Comparison of ENCODE assay signal across 17 mouse cellular contexts in genomic region chr8:26655897-26656296, GRCm38 (mm10).
DNase-seq lines count a peak whose midpoint lies in the region; ATAC-seq lines count a peak whose summit lies in the region.
"Had no signal": no experiment of that assay in that cellular context is flagged by ENCODE, and none has a peak within 500 bp of the region (broad histone marks: within the 10 kb centered on the region; RNA-seq: fewer than 3 reads in every experiment).

No protein-coding gene starts in this region.

- DNase-seq in kidney, adult 11 months, result no peak
- no peak for DNase-seq in intestine, embryonic 14.5 days (ENCODE audit: low spot score)
- no peak for DNase-seq in neural tube, embryonic 11.5 days (ENCODE audit: low spot score)
- peak; percentile 36 to 42 for DNase-seq in urinary bladder, postnatal 36 days (ENCODE audit: low spot score in 2 of 2)
- DNase-seq in thymus, postnatal 36 days, result no peak
- DNase-seq in MN1 (ENCODE audit: low spot score), result no peak
- DNase-seq: cerebellum, adult 8-10 months; forebrain, postnatal 0 days; gastrocnemius, postnatal 14 days; heart, postnatal 14 days; kidney, postnatal 25 days; lung, postnatal 10 days; thymus, adult 18-20 months had no signal

- H3K4me1 ChIP-seq in kidney, embryonic 14.5 days (ENCODE audit: control insufficient read depth, insufficient read depth, low read length), result peaks cover 13% of the 10 kb centered on the region
- peaks cover 11% of the 10 kb centered on the region; the same call in 1 of the 2 replicates for H3K4me1 ChIP-seq in intestine, embryonic 14.5 days (replicated peaks; ENCODE audit: control insufficient read depth, insufficient read depth, low read length)
- peaks cover 4% of the 10 kb centered on the region; the same call in 1 of the 2 replicates for H3K4me1 ChIP-seq in neural tube, embryonic 11.5 days (ENCODE audit: control insufficient read depth, insufficient read depth, low read length)
- H3K4me1 ChIP-seq: liver, embryonic 15.5 days; megakaryocyte, embryonic 14.5 days had no signal

- no peak overlapping the region for H3K4me3 ChIP-seq in kidney, embryonic 14.5 days (ENCODE audit: low read length)
- no peak overlapping the region for H3K4me3 ChIP-seq in intestine, embryonic 14.5 days (ENCODE audit: low read depth, low read length)
- H3K4me3 ChIP-seq in neural tube, embryonic 11.5 days (ENCODE audit: low read depth, low read length), result no peak overlapping the region
- H3K4me3 ChIP-seq: limb, embryonic 12.5 days; liver, embryonic 15.5 days; megakaryocyte, embryonic 14.5 days had no signal

- peaks cover 10% of the 10 kb centered on the region for H3K27me3 ChIP-seq in kidney, embryonic 14.5 days (ENCODE audit: control insufficient read depth, insufficient read depth, low read length)
- H3K27me3 ChIP-seq in intestine, embryonic 14.5 days (replicated peaks; ENCODE audit: control insufficient read depth, insufficient read depth, low read length), result 0 out of 2 replicates have a peak, but pooled peaks cover 5% of the 10 kb centered on the region
- no peaks in the 10 kb centered on the region for H3K27me3 ChIP-seq in neural tube, embryonic 11.5 days (ENCODE audit: control insufficient read depth, insufficient read depth, low read length)
- H3K27me3 ChIP-seq: liver, embryonic 15.5 days; megakaryocyte, embryonic 14.5 days had no signal

- ATAC-seq in kidney, embryonic 14.5 days (ENCODE audit: low FRiP score, low TSS enrichment), result peak; percentile 68
- ATAC-seq in intestine, embryonic 14.5 days (replicated peaks; ENCODE audit: low FRiP score, low TSS enrichment, low read depth), result peak; percentile 90
- 0 out of 2 replicates have a peak, but pooled peaks have one; percentile 31 for ATAC-seq in neural tube, embryonic 11.5 days (ENCODE audit: insufficient read depth, low FRiP score, low TSS enrichment)
- ATAC-seq: forebrain, postnatal 0 days had no signal

- no peak overlapping the region for H3K4me2 ChIP-seq in kidney, embryonic 14.5 days (replicated peaks; ENCODE audit: low read depth, low read length)
- H3K4me2 ChIP-seq in intestine, embryonic 14.5 days (ENCODE audit: low read length), result no peak overlapping the region
- no peak overlapping the region for H3K4me2 ChIP-seq in neural tube, embryonic 11.5 days (ENCODE audit: low read depth)
- H3K4me2 ChIP-seq: limb, embryonic 12.5 days; liver, embryonic 15.5 days had no signal

- H3K36me3 ChIP-seq in kidney, embryonic 14.5 days (ENCODE audit: control insufficient read depth, insufficient read depth, low read length), result no peaks in the 10 kb centered on the region
- no peaks in the 10 kb centered on the region for H3K36me3 ChIP-seq in intestine, embryonic 14.5 days (ENCODE audit: control insufficient read depth, insufficient read depth, low read length)
- H3K36me3 ChIP-seq in neural tube, embryonic 11.5 days (ENCODE audit: control insufficient read depth, insufficient read depth, low read length), result no peaks in the 10 kb centered on the region
- H3K36me3 ChIP-seq: limb, embryonic 12.5 days; liver, embryonic 15.5 days had no signal

- H3K9ac ChIP-seq in kidney, embryonic 14.5 days (ENCODE audit: low read depth, low read length), result no peak overlapping the region
- H3K9ac ChIP-seq in intestine, embryonic 14.5 days (ENCODE audit: low read length), result no peak overlapping the region
- H3K9ac ChIP-seq in neural tube, embryonic 11.5 days (ENCODE audit: low read length), result no peak overlapping the region
- H3K9ac ChIP-seq: forebrain, postnatal 0 days; limb, embryonic 12.5 days; liver, embryonic 15.5 days had no signal

- no peaks in the 10 kb centered on the region for H3K9me3 ChIP-seq in kidney, embryonic 14.5 days (ENCODE audit: control insufficient read depth, low read length)
- no peaks in the 10 kb centered on the region for H3K9me3 ChIP-seq in intestine, embryonic 14.5 days (ENCODE audit: control insufficient read depth, low read length)
- no peaks in the 10 kb centered on the region for H3K9me3 ChIP-seq in neural tube, embryonic 11.5 days (ENCODE audit: control insufficient read depth, low read length)
- H3K9me3 ChIP-seq: limb, embryonic 12.5 days; liver, embryonic 15.5 days had no signal

- no peak overlapping the region for H3K27ac ChIP-seq in kidney, embryonic 14.5 days (ENCODE audit: low read depth, low read length)
- H3K27ac ChIP-seq in intestine, embryonic 14.5 days (ENCODE audit: low read depth), result peak overlapping the region; percentile 22; the same call in 1 of the 2 replicates
- H3K27ac ChIP-seq in neural tube, embryonic 11.5 days (ENCODE audit: low read depth, low read length), result 0 out of 2 replicates have a peak overlapping the region, but pooled peaks have one; percentile 1
- H3K27ac ChIP-seq: limb, embryonic 12.5 days; liver, embryonic 15.5 days had no signal

- WGBS in kidney, embryonic 14.5 days, result 2% methylated on average over 8 of the region's 8 CpGs
- 15% methylated on average over 8 of the region's 8 CpGs for WGBS in intestine, embryonic 14.5 days
- WGBS in neural tube, embryonic 11.5 days, result 7% methylated on average over 8 of the region's 8 CpGs

Comparison
In these comparisons a context has a peak if more than half of its experiments do, and no peak if none do; other contexts are left out.
1. ATAC-seq: peak in every context shown above with its lines; median percentile 90 in intestine, embryonic 14.5 days; 68 in kidney, embryonic 14.5 days; 31 in neural tube, embryonic 11.5 days.
2. DNase-seq: peak in urinary bladder, postnatal 36 days (2 of 2); none in kidney, adult 11 months (single experiment), intestine, embryonic 14.5 days (single experiment), neural tube, embryonic 11.5 days (single experiment), thymus, postnatal 36 days (0 of 2) and MN1 (single experiment).